Mouse (Mus musculus) thymus, adult 18-20 months (tissue): ENCODE measurements around the gene Cel.

ENCODE experiments used
- DNase-seq, 2 experiments: peaks; one replicate each; pipeline ENCODE4 v3.0.0; 2022; ENCODE audit warnings: mixed read lengths in 2 of 2

The Cel gene

DNA sequence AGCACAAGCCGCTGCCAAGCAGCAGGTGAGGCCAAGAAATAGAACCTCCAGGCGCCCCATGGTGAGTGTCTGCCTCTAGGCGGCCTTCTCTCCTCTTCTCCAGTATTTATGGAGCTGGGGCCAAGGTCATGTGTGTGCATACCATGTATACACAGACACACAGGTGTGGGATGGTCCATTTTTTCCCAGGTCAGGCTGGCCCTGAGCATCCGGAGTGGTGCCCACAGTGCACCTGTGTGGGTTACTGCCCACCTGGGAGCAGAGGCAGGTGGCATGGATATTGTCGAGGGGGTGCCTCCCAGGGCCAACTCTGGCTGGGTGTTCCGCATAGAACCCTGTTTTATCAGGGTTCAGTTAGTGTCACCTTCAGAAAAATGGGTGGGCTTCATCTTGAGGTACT, at the start of gene Cel:
TSS of gene Cel (minus strand) at position 101 of the 400 bp plus-strand sequence.
- no peak for DNase-seq

GRCm38 (mm10) chr2:28612436-28613063, 49.3 kb upstream of the Cel start:
- no peak for DNase-seq

- no peak for DNase-seq
These were observed 48.2 kb upstream of the Cel start for GRCm38 (mm10) chr2:28611407-28611787.

DNA sequence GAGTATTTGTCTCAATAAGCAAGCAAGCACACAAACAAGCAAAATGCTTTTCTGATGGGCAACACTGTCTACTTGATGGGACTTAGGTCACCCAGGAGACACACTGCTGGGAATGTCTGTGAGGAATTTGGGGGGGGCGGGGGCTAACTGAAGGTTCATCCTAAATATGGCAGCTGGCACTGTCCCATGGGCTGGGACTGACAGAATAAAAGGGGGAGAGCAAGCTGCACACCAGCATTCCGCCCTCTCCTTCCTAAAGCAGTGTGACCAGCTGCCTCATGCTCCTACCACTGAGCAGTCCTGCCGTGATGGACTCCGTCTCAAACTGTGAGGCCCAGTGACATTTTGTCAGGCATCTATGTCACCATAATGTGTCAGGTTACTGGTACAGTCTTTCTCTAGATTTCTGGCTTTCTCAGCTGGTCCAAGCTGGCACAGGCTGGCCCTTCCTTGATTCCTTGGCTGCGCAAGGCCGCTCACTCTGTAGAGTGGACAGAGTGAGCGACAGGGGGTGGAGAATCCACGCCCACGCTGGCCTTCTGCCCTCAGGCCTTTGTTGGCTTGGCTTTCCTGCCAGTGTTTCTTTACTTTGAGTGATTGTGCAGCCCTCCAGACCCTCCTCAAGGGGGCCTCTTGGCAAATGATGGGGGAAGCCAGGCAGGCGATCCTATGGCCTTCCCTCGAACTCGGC, 47.7 kb upstream of the Cel start:
- DNase-seq: no peak

DNA sequence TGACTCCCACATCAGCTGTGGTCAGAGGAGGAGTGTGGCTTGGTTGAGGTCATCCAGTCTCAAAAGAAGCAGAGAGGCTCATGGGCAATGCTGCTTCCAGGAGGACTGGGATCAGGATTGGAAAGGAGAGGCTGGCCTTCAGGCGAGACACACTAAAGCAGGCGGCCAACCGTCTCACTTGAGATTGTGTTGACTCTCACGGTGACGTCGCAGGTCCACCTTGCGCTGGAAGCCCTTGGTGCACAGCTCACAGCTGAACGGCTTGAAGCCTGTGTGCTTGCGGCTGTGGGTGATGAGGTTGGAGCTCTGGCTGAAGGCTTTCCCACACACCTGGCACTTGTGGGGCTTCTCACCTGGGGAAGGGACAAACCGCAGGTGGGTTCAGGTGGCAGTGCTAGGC, 46.6 kb upstream of the Cel start:
- DNase-seq: no peak

DNA sequence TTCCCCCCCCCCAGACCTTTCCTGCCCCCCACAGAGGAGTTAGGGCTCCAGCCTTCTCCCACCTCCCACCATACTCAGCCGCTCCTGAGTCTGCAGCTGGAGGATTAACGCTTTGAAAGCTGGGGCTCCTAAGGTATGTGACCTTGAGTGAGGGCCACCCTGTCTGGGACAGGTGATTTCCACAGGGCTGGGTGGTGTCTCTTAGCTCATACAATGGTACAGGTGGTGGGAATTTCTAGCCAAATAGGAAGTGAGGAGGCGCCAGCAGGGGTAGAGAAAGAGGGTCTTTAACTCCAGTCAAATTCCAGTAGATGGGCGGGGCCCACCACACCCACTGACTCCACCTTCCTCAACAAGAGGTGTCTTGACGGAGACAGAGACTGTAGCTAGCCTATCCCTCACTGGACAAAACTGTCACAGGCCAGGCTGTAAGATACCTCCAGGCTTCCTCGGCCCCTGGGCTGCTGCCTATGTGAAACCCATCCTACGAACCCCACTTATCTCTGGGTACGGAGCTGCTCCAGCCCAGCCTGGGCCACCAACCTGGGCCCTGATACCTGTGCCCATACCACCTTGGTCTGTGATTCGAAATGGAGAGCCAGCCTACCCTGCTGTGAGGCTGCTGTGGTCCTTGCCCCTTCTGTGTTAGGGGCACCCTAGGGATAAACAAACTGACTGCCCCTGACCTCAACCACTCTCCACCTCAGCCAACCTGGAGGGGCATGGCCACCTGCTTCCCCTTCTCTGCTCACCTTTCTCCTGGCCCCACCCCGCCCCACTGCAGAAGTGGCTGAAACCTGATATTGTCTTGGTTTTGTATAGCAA, 44.4 kb upstream of the Cel start:
- DNase-seq: no peak

DNA sequence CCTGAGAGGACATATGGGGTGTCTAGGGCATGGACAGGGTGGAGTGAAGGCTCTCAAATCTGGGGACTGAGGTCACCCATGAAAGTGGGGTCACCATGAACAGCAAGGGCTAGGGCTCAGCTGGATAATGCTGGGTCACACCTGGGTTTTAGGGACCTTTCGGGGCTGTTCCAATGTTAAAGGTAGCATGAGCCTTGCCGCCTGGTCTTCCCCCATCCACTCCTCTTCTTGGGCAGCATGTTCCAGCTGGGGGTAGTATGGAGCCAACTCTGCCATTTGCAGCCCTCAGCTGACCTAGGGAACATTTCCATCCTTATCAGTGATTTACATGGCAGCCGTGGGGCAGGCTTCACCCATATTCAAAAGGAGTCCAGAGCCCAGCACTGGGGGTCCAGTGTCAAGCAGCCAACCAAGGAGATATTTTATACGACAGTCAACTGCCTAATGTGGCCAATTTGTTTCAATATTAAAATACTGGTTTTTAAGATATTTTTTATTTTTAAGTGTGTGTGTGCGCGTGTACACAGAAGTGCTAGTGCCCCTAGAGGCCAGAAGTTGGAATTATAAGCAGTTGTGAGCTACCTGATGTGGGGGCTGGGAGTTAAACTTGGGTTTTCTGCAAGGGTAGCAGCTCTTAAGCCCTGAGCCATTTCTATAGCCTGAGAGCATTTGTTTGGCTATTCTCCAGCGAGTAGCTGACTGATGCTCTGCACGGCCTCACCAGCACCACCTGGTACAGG, 43.6 kb upstream of the Cel start:
- DNase-seq: no peak

GRCm38 (mm10) chr2:28605789-28606541, 42.8 kb upstream of the Cel start:
- DNase-seq: no peak

- DNase-seq: no peak
These were observed 40.3 kb upstream of the Cel start for GRCm38 (mm10) chr2:28603542-28603941.

DNA sequence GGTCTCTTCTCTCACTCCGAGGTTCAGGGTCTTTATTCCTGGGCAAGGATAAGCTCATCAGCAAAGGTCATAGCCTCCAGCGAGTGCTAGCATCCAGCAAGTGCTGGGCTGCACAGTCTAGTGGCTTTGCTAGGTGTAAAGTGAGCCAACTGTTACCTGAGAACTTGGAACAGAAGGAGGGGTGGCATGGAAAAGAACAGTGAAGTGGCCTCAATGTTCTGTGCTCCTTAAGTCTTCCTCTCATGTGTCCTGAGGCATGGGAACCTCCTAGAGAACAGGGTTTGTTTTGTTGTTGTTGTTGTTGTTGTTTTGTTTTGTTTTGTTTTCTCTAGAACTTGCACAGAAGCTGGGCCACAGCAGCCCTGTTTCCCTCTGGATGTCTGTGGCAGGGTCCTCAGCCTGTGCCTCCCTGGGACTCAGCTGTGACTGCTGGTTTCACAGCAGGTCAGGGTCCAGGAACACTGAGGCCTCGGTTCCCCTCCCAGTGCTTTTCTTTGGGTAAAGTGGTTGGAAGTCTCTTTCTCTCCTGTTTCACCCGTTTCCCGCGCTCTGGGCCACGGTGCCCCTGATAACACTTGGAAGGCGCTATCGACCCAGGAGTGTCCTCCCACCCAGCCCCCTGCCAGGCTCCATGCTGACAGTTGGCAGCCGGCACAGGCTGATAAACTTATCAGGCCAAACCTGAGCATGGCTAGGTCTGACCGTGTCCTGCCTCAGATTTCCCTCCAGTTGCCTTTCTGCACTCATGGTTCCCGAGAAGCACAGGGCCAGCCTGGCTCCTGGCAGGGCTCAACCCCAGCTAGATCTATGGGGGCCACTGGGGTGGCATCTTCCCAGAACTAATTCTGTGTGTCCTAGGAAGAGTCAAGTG, 38.8 kb upstream of the Cel start:
- no peak for DNase-seq

DNA sequence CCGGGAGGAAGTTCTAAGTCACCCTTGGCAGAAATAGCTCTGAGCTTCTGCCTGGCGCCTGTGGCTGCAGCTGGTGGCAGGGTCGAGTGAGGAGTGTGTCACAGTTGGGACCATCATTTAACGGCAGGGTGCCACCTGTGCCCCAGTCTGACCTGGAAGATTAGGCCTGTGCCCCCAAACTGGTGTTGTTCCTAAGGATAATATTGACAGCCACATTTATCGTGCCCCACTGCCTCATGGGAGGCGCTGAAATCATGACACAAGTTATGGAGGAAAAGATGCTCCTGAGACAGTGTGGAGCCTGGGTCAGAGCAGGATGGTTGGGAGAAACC, 36.3 kb upstream of the Cel start:
- no peak for DNase-seq

- DNase-seq: no peak
These were observed 35.7 kb upstream of the Cel start for GRCm38 (mm10) chr2:28598692-28599568.

DNA sequence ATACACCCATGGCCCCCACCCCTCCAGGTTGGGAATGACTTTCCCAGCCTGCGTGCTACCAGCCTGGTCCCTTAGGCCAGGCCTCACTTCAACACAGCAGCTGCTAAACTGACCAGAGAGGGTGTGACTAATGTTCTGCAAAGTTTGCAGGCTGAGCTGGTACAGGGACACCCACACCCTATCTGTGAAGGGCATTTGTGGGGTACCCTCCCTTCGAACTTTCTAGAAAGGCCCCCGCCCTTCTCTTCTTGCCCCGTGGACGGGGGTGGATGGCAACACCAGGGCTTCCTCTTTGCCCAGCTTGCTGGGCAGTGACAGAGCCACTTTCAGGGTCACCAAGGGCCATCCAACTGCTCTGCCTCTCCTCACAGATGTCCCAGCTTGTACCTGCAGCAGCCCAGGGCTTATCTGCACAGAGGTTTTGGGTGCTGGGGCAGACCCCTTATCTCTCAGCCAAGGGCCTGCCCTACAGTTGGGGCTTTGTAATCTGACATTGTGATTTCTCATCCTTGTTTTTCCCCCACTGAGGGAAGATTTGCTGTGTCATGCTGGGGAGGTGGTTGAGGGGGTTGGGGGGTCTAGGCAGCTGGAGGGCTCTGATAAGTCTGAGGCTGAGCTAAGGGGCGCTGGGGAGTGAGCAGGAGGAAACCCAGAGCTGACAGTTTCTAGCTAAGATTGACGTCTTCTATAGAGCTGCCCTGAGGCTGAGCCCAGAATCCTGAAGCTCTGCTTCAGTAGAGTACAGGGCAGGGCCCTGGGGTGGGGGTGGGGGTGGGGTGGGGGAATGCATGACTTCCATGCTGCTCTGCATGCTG, 34.7 kb upstream of the Cel start:
- no peak for DNase-seq

DNA sequence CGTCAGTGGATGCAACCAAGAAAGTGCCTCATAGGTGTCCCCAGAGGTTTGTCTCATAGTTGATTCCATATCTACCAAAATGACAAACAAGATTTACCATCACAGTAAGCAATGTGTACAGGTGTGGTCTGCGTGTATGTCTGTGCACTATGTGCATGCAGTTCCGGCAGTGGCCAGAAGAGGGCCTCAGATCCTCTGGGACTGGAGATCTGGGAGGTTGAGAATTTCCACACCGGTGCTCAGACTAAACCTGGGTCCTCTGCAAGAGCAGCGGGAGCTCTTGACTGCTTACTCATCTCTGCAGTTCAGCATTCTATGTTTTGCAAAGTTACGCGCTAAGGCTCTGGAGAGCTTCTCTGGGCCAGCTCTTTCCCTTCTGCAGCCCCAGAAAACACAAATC, 33.8 kb upstream of the Cel start:
- DNase-seq: no peak

DNA sequence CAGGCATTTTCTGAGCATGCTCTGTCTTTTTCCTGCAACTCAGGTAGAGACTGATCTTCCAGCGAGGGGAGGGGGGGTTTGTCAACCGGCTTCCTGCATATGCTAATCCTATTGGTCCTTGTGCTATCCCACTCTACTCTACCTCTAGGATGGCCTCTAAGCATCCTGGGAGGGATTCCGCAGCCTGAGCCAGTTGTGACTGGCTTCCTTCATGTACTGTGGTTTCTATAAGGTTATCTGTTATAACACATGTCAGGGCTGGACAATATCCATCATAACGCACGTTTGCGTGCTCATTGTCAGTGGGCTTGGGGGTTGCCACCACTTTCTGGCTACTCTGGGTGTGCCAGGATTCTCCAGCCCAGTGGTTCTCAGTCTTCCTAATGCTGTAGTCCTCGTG, 32.8 kb upstream of the Cel start:
- no peak for DNase-seq

GRCm38 (mm10) chr2:28592809-28593208, 29.6 kb upstream of the Cel start:
- DNase-seq: peak; percentile 26 to 39

DNA sequence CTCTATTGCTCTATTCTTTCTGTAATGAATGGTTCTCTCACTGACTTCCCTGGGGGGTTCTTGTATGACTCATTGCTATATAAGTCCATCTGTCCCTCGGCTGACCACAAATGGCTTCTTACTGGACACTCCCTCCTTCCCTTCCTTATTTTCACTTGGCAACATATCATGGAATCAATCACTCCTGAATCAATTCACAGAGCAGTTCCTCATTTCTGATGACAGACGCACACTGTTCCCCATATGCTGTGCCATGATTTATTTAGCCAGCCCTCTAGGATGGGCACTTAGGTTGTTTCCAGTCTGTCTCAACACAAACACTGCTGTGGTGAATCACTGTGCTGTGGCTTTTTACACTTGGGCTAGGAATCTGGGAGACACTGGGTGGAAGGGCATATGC, 28.3 kb upstream of the Cel start:
- DNase-seq: no peak

- DNase-seq: no peak
These were observed 25.4 kb upstream of the Cel start for GRCm38 (mm10) chr2:28588574-28588973.

GRCm38 (mm10) chr2:28585730-28586129, 22.5 kb upstream of the Cel start:
- DNase-seq: no peak
